ENCODE assay signal across 18 mouse cellular contexts in the genomic region with DNA sequence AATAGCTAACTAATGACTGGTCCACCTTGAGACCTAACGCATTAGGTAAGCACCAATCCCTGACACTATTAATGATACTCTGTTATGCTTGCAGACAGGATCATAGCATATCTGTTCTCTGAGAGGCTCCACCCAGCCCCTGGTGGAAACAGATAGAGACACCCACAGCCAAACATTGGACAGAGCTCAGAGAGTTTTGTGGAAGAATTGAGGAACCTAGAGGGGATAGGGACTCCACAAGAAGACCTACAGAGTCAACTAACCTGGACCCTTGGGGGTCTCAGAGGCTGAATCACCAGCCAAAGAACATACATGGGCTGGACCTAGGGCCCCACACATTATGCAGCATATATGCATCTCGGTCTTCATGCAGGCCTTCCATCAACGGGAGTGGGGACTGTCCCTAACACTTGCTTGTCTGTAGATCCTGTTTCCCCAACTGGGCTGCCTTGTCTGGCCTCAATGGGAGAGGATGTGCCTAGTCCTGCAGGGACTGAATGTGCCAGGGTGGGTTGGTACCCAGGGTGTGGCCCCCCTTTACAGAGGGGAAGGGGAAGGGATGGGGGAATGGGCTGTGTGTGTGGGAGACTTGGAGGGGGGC. TPM values are rescaled to one million over a fixed set of nuclear protein-coding genes. Genes with fewer than 3 reads are reported as not detected.
DNase-seq lines count a peak whose midpoint lies in the region; ATAC-seq and TF ChIP-seq lines count a peak whose summit lies in the region.
"Had no signal": no experiment of that assay in that cellular context is flagged by ENCODE, and none has a peak within 500 bp of the region (broad histone marks: within the 10 kb centered on the region; RNA-seq: fewer than 3 reads in every experiment).

No protein-coding gene starts in this region.

- peak; percentile 52; the same call in 1 of the 2 replicates for ATAC-seq in intestine, embryonic 16.5 days
- no peak for ATAC-seq in intestine, embryonic 15.5 days
- ATAC-seq in erythroid progenitor cell, adult 5-6 weeks (replicated peaks; ENCODE audit: low FRiP score, poor library complexity, severe bottlenecking) = peak; percentile 96
- ATAC-seq in liver, embryonic 16.5 days (ENCODE audit: low read depth) = peak; percentile 97
- ATAC-seq in midbrain, postnatal 0 days (ENCODE audit: low FRiP score) = no peak
- ATAC-seq: activated CD4-positive, CD25-positive, alpha-beta regulatory T cell, adult 4 months; forebrain, embryonic 15.5 days; hindbrain, embryonic 16.5 days had no signal

- TF ChIP-seq CTCF in midbrain, postnatal 0 days (IDR thresholded peaks at IDR 0.05) = no peak

- no peak overlapping the region for H3K4me2 ChIP-seq in intestine, embryonic 16.5 days (ENCODE audit: low read depth, low read length)
- no peak overlapping the region for H3K4me2 ChIP-seq in intestine, embryonic 15.5 days (replicated peaks)
- peak overlapping the region; percentile 45 for H3K4me2 ChIP-seq in liver, embryonic 16.5 days (ENCODE audit: low read depth, low read length)
- no peak overlapping the region for H3K4me2 ChIP-seq in midbrain, postnatal 0 days (ENCODE audit: low read depth, low read length, poor library complexity, severe bottlenecking)
- H3K4me2 ChIP-seq: forebrain, embryonic 15.5 days; neural tube, embryonic 15.5 days had no signal

- 0 out of 2 replicates have a peak, but pooled peaks cover 5% of the 10 kb centered on the region for H3K27me3 ChIP-seq in intestine, embryonic 16.5 days (replicated peaks; ENCODE audit: control insufficient read depth, insufficient read depth, low read length)
- no peaks in the 10 kb centered on the region for H3K27me3 ChIP-seq in intestine, embryonic 15.5 days (replicated peaks)
- no peaks in the 10 kb centered on the region for H3K27me3 ChIP-seq in liver, embryonic 16.5 days (ENCODE audit: control insufficient read depth, insufficient read depth, low read depth, low read length)
- no peaks in the 10 kb centered on the region for H3K27me3 ChIP-seq in midbrain, postnatal 0 days (ENCODE audit: insufficient read depth, low read length)
- H3K27me3 ChIP-seq in midbrain, embryonic 10.5 days (ENCODE audit: low read depth, poor library complexity, severe bottlenecking) = peaks cover 72% of the 10 kb centered on the region
- H3K27me3 ChIP-seq: forebrain, embryonic 15.5 days had no signal

- WGBS in intestine, embryonic 16.5 days = 95% methylated on average over 3 of the region's 3 CpGs
- WGBS in intestine, embryonic 15.5 days = 94% methylated on average over 3 of the region's 3 CpGs
- WGBS in liver, embryonic 16.5 days (ENCODE audit: insufficient replicate concordance) = 60% methylated on average over 3 of the region's 3 CpGs
- 97% methylated on average over 3 of the region's 3 CpGs for WGBS in midbrain, postnatal 0 days
- 96% methylated on average over 3 of the region's 3 CpGs for WGBS in midbrain, embryonic 10.5 days

- H3K9ac ChIP-seq in intestine, embryonic 16.5 days (ENCODE audit: low read depth, low read length) = no peak overlapping the region
- H3K9ac ChIP-seq in intestine, embryonic 15.5 days = no peak overlapping the region
- peak overlapping the region; percentile 44; the same call in 1 of the 2 replicates for H3K9ac ChIP-seq in liver, embryonic 16.5 days (ENCODE audit: low read depth, low read length)
- H3K9ac ChIP-seq in midbrain, postnatal 0 days (replicated peaks; ENCODE audit: low read length, poor library complexity, severe bottlenecking) = no peak overlapping the region
- H3K9ac ChIP-seq: forebrain, embryonic 15.5 days; neural tube, embryonic 15.5 days had no signal

- no peaks in the 10 kb centered on the region for H3K4me1 ChIP-seq in intestine, embryonic 16.5 days (ENCODE audit: control insufficient read depth, insufficient read depth, low read length)
- no peaks in the 10 kb centered on the region for H3K4me1 ChIP-seq in intestine, embryonic 15.5 days (replicated peaks)
- peaks cover 16% of the 10 kb centered on the region for H3K4me1 ChIP-seq in liver, embryonic 16.5 days (ENCODE audit: control insufficient read depth, low read depth, low read length)
- H3K4me1 ChIP-seq in midbrain, postnatal 0 days (ENCODE audit: insufficient read depth, low read length) = no peaks in the 10 kb centered on the region
- no peaks in the 10 kb centered on the region for H3K4me1 ChIP-seq in midbrain, embryonic 10.5 days
- H3K4me1 ChIP-seq: forebrain, embryonic 15.5 days; neural tube, embryonic 15.5 days had no signal

- intact Hi-C loops in gastrocnemius, postnatal 36 days (cut with DNase I) = no loop called here

- DNase-seq in midbrain, postnatal 0 days (ENCODE audit: low spot score) = no peak
- DNase-seq in gastrocnemius, postnatal 36 days = no peak
- no peak for DNase-seq in midbrain, embryonic 10.5 days (ENCODE audit: low spot score)
- no peak for DNase-seq in urinary bladder, adult 2 months (ENCODE audit: low spot score)
- DNase-seq: adrenal gland, postnatal 25 days; cerebellum, adult 8-10 months; kidney, adult 11 months; midbrain, embryonic 14.5 days had no signal

- H3K36me3 ChIP-seq in intestine, embryonic 16.5 days (ENCODE audit: control insufficient read depth, insufficient read depth, low read length) = no peaks in the 10 kb centered on the region
- no peaks in the 10 kb centered on the region for H3K36me3 ChIP-seq in intestine, embryonic 15.5 days
- H3K36me3 ChIP-seq in liver, embryonic 16.5 days (ENCODE audit: control insufficient read depth, insufficient read depth) = no peaks in the 10 kb centered on the region
- no peaks in the 10 kb centered on the region for H3K36me3 ChIP-seq in midbrain, postnatal 0 days (ENCODE audit: insufficient read depth, low read length)
- H3K36me3 ChIP-seq in midbrain, embryonic 10.5 days = no peaks in the 10 kb centered on the region
- H3K36me3 ChIP-seq: forebrain, embryonic 15.5 days; neural tube, embryonic 15.5 days had no signal

- H3K27ac ChIP-seq in intestine, embryonic 16.5 days (ENCODE audit: low read length) = no peak overlapping the region
- H3K27ac ChIP-seq in intestine, embryonic 15.5 days = no peak overlapping the region
- peak overlapping the region; percentile 74 for H3K27ac ChIP-seq in liver, embryonic 16.5 days (ENCODE audit: low read length)
- no peak overlapping the region for H3K27ac ChIP-seq in midbrain, postnatal 0 days (ENCODE audit: low read depth, low read length)
- H3K27ac ChIP-seq in midbrain, embryonic 10.5 days (replicated peaks) = no peak overlapping the region
- H3K27ac ChIP-seq: forebrain, embryonic 15.5 days; kidney, postnatal 0 days; macrophage; neural tube, embryonic 15.5 days had no signal

- H3K4me3 ChIP-seq in intestine, embryonic 16.5 days (ENCODE audit: low read length) = no peak overlapping the region
- H3K4me3 ChIP-seq in intestine, embryonic 15.5 days (replicated peaks) = no peak overlapping the region
- no peak overlapping the region for H3K4me3 ChIP-seq in liver, embryonic 16.5 days (ENCODE audit: low read depth, low read length)
- no peak overlapping the region for H3K4me3 ChIP-seq in midbrain, postnatal 0 days (ENCODE audit: low read depth, low read length)
- H3K4me3 ChIP-seq in midbrain, embryonic 10.5 days = no peak overlapping the region
- H3K4me3 ChIP-seq: forebrain, embryonic 15.5 days; neural tube, embryonic 15.5 days had no signal

- H3K9me3 ChIP-seq in intestine, embryonic 16.5 days (ENCODE audit: control insufficient read depth, low read length) = no peaks in the 10 kb centered on the region
- H3K9me3 ChIP-seq in intestine, embryonic 15.5 days = no peaks in the 10 kb centered on the region
- no peaks in the 10 kb centered on the region for H3K9me3 ChIP-seq in liver, embryonic 16.5 days (replicated peaks; ENCODE audit: control insufficient read depth, low read length)
- H3K9me3 ChIP-seq in midbrain, postnatal 0 days (ENCODE audit: low read length) = no peaks in the 10 kb centered on the region
- H3K9me3 ChIP-seq in midbrain, embryonic 10.5 days (replicated peaks) = no peaks in the 10 kb centered on the region
- H3K9me3 ChIP-seq: forebrain, embryonic 15.5 days; neural tube, embryonic 15.5 days had no signal

RNA-seq across cellular contexts. Expression of a gene that starts 15.1 kb away (rescaled TPM):
- polyA plus RNA-seq in intestine, embryonic 16.5 days (2015; fragmentation: Nextera tagmentation; extraction: Ambion mirVana) = 5.2 and 5.8 TPM in 2 replicates
- polyA plus RNA-seq in intestine, embryonic 15.5 days (2015; fragmentation: Nextera tagmentation; extraction: Ambion mirVana) = 9.8 and 11.0 TPM in 2 replicates
- 39.6 and 79.6 TPM in 2 replicates for total RNA-seq in erythroid progenitor cell, adult 5-6 weeks (2015; ENCODE audit: low replicate concordance)
- 36.4 and 37.0 TPM in 2 replicates for total RNA-seq in erythroid progenitor cell, adult 5-6 weeks (2017; ENCODE audit: low replicate concordance)
- polyA plus RNA-seq in liver, embryonic 16.5 days (2015; fragmentation: Nextera tagmentation; extraction: Ambion mirVana) = 6.4 and 7.1 TPM in 2 replicates
- total RNA-seq in midbrain, postnatal 0 days (2014; rRNA removed) = 2.2 and 4.3 TPM in 2 replicates
- 2.2 and 2.8 TPM in 2 replicates for polyA plus RNA-seq in midbrain, postnatal 0 days (2015; fragmentation: Nextera tagmentation; extraction: Ambion mirVana)
- 1 to 10 TPM; 4.2 TPM for total RNA-seq in gastrocnemius, postnatal 36 days (2021)
- 7.1 and 7.8 TPM in 2 replicates for polyA plus RNA-seq in midbrain, embryonic 10.5 days (2016; fragmentation: Nextera tagmentation; extraction: Ambion mirVana)
- polyA plus RNA-seq in urinary bladder, adult 2 months (2012; rRNA removed) = 2.1 and 2.9 TPM in 2 replicates

Comparison
In these comparisons a context has a peak if more than half of its experiments do, and no peak if none do; other contexts are left out.
1. ATAC-seq: peak in intestine, embryonic 16.5 days (single experiment), erythroid progenitor cell, adult 5-6 weeks (single experiment) and liver, embryonic 16.5 days (single experiment); none in intestine, embryonic 15.5 days (single experiment) and midbrain, postnatal 0 days (single experiment).